In the genomic region with DNA sequence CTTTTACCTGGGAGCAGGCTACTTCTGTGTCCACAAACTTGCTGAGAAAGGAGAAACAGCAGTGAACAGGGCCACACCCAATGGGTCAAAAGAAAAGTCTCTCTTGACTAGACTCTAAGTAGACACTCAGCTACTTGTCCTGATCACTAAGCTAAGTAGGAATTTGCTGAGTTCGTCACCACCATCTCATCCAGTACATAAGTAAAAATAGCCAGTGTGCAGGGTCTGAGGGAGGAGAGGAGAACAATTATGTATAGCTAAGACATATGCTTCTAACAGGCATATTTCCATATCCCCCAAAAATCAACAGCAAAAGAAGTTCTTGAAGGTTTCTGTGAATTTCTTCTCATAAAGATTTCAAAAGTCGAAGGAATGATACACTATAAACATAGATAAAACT, we compare ENCODE assay signal across 29 mouse cellular contexts.
"Had no signal": no experiment of that assay in that cellular context is flagged by ENCODE, and none has a peak within 500 bp of the region (broad histone marks: within the 10 kb centered on the region; RNA-seq: fewer than 3 reads in every experiment).

No protein-coding gene starts in this region.

- H3K27ac ChIP-seq: embryonic facial prominence, embryonic 10.5 days; embryonic facial prominence, embryonic 12.5 days; embryonic facial prominence, embryonic 13.5 days; embryonic facial prominence, embryonic 15.5 days; forebrain, embryonic 10.5 days; forebrain, embryonic 12.5 days; forebrain, embryonic 13.5 days; forebrain, embryonic 15.5 days; gastrocnemius, adult 2 months; heart, adult 2 months had no signal

- H3K4me1 ChIP-seq: embryonic facial prominence, embryonic 10.5 days; embryonic facial prominence, embryonic 12.5 days; embryonic facial prominence, embryonic 13.5 days; embryonic facial prominence, embryonic 15.5 days; forebrain, embryonic 15.5 days had no signal

- ATAC-seq: forebrain, embryonic 13.5 days; forebrain, embryonic 14.5 days; forebrain, embryonic 15.5 days; forebrain, embryonic 16.5 days; forebrain, postnatal 0 days had no signal

- H3K4me3 ChIP-seq: embryonic facial prominence, embryonic 10.5 days; embryonic facial prominence, embryonic 12.5 days; embryonic facial prominence, embryonic 13.5 days; embryonic facial prominence, embryonic 15.5 days; erythroblast, embryonic 14.5 days; forebrain, embryonic 10.5 days; forebrain, embryonic 12.5 days; forebrain, embryonic 13.5 days; forebrain, embryonic 15.5 days; gastrocnemius, adult 2 months; heart, adult 2 months had no signal

- DNase-seq: cerebellum, adult 2 months; cerebellum, adult 8-10 months; cerebellum, adult 9-10 months; cerebellum, adult 9-11 months; cerebellum, postnatal 10 days; cerebellum, postnatal 14 days; cerebellum, postnatal 25 days; cerebellum, postnatal 36 days; embryo, embryonic 11 days; forebrain, postnatal 0 days; gastrocnemius, adult 2 months; gastrocnemius, postnatal 10 days; gastrocnemius, postnatal 14 days; gastrocnemius, postnatal 25 days; gastrocnemius, postnatal 36 days; heart, adult 11 months; heart, adult 18-20 months; heart, adult 2 months had no signal
